Mouse (Mus musculus) cerebellum, adult 9-11 months (tissue): ENCODE data around the gene Fam20b.

ENCODE experiments used
- DNase-seq: peaks from one replicate; pipeline ENCODE4 v3.0.0; 2022

Gene Fam20b

GRCm38 (mm10) chr1:156727234-156728108 is 8.6 kb upstream of the Fam20b start:
- no peak for DNase-seq

- DNase-seq, result no peak
Measured at GRCm38 (mm10) chr1:156722089-156722488, 3.2 kb upstream of the Fam20b start.

- no peak for DNase-seq
Measured at GRCm38 (mm10) chr1:156720046-156720445, 1.2 kb upstream of the Fam20b start.

DNA sequence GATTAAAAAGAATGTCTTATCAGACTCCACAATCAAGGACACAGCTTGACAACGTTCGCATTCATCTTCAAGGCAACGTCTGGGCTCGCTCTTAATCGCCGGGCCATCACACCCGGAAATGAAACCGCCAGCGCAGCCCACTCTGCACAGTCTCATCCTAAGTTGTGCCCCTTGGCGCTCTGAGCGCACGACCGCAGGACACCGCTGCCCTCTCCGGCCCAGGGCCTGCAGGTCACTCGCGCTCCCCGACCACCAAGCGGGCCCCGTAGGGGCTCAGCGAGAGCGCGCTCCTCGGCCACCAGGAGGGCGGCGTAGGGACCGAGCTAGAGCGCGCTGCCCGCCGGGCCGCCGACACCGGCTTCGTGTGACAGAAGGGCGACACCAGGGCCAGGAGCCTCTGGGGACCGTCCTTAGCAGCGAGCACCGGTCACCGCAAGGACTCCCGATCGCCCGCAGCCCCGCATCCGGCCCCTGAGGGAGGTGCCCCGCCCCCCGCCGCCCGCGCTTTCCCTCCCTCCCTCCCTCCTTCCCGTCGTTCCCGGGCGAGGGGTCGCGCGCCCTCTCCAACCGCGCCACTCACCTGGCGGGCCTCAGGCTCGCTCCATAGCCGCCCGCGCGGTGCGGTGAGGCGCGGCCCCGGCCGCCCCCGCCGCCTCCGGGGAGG is 468 bp downstream of the Fam20b start:
- DNase-seq, result peak; percentile 70

DNA sequence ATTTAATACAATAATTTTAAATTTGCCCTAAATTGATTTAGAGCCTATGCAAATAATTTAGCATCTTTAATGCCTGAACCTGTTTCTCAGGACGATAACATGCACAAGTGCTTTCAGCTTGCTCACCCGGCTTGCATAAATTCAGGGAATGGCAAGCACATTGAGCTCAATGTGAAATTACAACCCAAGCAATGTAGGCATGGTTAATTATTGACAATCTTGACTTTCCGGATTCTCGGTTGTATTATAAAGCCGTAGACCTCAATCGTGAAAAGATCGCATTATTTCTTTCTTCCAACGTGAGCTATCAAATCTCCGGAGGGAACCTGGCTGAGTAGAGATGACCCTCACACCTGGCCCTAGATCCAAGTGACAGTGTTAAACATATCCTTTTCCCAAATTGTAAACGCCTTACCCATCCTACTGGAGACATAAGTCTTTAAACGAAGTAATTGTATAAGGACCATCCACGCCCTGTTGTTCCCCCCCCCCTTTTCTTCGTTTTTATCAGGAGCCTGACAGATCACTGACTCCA is 1.1 kb downstream of the Fam20b start:
- DNase-seq, result no peak

- DNase-seq, result no peak
Measured at GRCm38 (mm10) chr1:156716681-156717080, 2.2 kb downstream of the Fam20b start.

GRCm38 (mm10) chr1:156710472-156711098 is 8.3 kb downstream of the Fam20b start:
- no peak for DNase-seq

DNA sequence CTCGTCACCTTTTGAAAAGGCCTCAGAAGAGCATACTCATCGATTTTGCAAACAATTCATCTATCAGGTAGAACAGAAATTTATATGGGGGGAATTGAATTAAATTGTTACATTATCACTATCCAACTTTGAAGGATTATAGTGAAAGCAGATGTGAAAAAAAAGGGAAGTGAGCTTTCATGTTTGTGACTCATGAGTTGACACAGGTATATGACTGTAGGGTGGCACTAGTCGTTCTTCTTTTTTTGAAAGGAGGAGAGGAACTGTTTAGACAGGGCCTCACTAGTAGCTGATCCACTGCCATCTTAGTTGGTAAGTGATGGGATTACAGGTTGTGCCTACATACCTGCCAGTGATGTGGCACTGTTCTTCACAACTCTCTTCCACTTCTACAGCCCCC is 10.2 kb downstream of the Fam20b start:
- no peak for DNase-seq

DNA sequence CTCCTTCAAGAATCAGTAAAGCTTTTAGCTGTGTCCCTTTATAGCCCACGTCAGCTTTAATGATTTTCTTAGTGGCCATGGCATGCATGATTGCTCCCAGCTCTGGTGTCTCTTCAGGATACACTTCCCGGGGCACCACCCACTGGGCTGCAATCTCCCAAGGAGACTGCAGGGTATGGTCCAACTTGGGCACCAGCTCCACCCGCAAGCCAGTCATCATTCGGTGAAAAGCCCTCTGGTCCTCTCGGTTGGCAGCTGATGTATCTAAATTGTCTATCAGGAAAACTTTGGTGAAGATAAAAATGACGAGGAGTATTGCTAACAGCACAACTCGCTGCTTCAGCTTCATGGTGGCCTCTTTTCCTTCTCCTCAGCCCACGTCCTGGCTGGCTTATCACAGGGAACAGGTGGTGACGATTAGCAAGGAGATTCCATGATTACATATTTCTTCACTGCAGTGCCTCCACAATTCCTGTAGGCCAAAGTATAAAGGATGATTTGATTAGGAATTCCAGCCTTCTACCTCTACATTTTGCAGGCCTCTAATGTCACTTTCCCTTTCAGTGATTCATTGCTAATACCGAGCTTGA is 13.1 kb downstream of the Fam20b start:
- no peak for DNase-seq

GRCm38 (mm10) chr1:156703444-156703843 is 15.4 kb downstream of the Fam20b start:
- DNase-seq, result no peak

DNA sequence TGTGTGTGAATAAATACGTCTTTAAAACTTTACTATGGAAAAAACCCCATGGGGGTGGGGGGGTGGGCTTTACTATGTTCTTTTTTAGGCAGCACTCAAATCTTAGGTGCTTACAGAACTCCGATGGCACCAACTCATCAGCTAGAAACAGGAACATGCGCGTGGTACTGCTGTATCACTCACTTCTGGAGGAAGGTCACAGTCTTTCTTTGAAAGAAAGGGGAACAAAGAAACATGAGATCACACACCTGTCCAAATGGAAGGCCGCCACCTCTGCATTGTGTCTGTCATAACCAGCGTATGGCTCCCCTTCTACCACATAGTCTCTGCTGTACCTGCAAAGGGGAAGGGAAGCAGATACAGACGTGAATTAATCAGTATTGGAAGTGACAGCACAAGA is 16.7 kb downstream of the Fam20b start:
- DNase-seq, result no peak

- DNase-seq, result no peak
Measured at GRCm38 (mm10) chr1:156686025-156686661, 32.7 kb downstream of the Fam20b start.

- DNase-seq, result no peak
Measured at GRCm38 (mm10) chr1:156679599-156679998, 39.3 kb downstream of the Fam20b start.

DNA sequence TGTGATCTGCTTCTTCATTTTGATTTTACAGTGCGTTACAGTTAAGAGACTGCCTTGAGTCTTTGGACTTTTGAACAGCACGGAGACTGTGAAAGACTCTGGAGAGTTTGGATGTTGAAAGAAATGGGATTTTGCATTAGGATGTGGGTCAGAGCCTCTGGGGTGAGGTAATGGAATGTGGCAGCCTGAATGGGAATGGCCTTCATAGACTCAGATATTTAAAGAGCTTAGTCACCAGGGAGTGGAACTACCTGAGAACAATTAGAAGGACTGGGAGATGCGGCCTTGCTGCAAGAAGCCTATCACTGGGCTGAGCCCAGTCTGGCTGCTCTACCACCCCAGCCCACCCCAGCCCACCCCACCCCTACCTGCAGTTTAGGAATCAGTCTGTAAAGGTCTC is 41.7 kb downstream of the Fam20b start:
- DNase-seq, result no peak

DNA sequence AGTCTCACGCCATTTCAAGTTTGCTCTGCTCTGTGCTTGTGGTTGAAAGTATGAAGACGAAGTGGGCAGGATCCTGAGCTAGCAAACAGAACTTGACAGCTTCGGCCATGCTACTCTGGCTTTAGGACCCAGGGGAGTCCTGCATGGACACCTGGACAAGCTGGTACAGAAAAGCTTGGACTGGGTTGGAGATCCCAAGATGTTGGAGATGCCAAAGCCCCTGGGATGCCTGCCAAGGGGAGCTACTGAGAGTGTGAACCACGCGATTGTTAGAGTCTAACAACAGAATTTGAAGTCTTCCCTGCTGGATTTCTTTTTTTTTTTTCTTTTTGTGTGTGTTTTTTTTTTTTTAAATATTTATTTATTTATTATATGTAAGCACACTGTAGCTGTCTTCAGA is 42.3 kb downstream of the Fam20b start:
- peak; percentile 43 for DNase-seq

DNA sequence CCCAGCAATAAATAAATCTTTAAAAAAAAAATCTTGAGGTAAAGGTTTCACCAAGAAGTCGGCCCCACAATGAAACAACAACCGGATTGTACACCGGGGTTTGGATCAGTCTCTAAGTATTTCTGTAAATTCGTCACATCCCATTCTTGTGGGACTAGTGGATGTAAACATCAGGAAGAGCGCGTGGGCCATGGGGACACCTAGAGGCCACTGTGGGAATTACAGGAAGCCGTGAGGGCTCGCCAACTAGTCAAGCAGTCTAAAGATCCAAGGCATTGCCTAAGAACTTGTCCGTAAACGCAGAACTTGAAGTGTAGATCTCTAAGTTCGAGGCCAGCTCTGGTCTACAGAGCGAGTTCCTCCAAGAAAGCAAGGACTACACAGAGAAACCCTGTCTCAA is 42.7 kb downstream of the Fam20b start:
- DNase-seq, result peak; percentile 52

DNA sequence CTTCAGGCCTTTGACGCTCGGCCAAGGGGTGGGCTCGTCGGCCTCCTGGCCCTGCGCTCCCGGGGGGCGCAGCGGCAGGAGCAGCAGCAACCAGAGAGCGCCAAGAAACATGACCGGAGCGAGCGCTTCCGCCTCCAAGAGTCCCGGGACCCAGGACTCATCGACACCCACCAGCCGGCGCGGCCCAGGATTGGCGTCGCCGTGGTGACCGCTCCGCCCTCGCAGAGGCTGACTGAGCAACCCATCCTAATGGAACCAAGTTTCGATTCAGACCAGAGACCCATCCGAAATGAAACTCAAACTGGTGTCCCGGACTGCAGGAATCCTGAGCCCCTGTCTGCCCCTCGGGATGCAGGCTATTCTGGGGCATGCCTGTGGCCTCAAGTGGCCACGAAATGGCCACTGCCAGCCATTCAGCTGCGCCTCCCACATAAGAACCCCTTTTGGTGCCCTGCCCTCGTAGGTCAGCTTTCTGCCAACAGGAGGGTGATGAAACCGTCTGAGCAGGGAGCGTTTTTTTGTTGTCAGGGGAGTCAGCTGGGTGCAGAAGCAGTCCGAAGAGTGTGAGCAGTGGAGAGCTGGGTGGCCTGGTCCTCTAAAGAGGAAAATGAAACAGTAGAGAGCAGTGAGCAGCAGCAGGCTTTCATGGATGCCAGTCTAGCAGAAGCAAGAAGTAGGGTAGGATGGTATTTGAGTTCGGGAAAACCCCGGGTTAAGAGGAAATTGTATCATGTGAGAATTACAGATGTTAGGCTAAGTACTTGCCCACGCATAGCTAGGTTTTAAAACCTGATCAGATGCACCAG is 44.5 kb downstream of the Fam20b start, which contains the start of gene Tor3a:
Tor3a (minus strand) TSS at position 162 of the 806 bp plus-strand sequence.
- peak; percentile 69 for DNase-seq

GRCm38 (mm10) chr1:156673476-156674194 is 45.3 kb downstream of the Fam20b start:
- DNase-seq, result no peak

DNA sequence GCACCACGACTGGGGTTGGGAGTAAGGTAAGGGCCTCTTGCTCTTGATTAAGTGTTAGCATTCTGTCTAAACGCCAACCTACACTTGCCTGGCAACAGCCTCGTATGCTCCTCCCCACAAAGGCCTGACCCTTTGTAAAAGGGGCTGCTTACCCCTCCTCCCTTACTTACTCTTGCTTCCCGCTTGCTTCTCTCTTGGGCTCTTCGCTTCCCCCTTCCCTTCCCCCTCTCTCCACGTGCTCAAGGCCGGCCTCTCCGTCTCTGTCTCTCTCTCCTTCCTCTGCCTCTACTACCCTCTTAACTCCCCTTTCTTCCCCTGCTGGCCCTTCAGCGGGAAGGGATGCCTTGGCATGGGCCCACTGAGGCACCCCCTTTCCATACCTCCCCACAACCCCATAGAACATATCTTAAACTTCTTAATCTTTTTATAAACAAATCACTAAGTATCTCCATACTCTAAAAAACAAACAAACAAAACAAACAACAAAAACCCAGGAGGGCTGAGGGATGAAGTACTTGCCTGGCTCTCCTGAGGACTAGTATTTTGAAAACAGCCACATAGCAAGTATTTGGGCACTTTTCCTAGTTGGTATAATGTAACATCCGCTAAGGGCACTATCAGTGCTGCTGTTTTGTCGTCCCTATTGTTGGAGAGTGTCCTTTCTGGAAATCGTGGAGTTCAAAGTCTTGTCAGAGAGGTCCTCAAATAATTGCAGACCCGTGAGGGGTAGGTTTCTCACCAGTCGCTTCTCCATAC is 46.0 kb downstream of the Fam20b start:
- no peak for DNase-seq

- DNase-seq, result no peak
Measured at GRCm38 (mm10) chr1:156671921-156672320, 47.0 kb downstream of the Fam20b start.
